Mouse (Mus musculus): Measurements from ENCODE around the gene Isy1. TPM values are rescaled to one million over a fixed set of nuclear protein-coding genes. Genes with fewer than 3 reads are reported as not detected.

Isy1 gene
- total RNA-seq, 2 experiments from 2014 or later = 46.9 to 106 TPM

DNA sequence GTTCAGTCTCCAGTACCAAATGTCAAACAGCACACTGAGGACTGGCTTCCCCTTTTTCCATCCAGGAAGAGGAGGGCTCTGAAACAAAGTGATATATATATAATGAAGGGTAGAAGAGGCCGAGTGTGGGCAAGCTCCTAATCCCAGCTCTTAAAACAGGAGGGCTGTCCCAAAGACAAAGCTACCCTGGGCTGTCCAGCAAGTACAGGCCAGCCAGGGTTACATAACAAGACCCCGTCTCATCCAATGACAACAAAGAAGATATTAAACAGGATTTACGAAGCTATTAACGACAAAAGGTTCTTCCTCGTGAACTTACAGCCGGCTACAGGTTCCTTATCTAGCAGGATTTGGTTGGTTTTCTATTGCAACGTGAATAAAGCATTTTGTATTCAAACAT is 33.7 kb downstream of the Isy1 start:
- no peak for DNase-seq

DNA sequence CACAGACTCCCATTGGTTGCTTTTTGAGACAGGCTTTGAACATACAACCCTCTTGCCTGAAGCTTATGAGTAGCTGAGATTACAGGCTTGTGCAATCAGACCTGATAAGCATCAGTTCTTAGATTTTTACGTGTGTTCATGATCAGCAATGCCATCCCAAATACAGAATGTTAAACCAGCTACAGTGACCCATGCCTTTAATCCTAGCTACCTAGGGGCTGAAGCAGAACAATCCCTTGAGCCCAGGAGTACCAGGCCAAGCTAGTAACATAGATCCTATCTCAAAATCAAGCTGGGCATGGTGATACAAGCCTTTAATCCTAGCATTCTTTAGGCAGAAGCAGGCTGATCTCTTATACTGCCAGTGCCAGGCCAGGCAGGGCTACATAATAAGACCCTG is 34.6 kb downstream of the Isy1 start:
- no peak for DNase-seq

- no peak for DNase-seq
Observed at GRCm38 (mm10) chr6:87802462-87802861, 36.1 kb downstream of the Isy1 start.

GRCm38 (mm10) chr6:87799576-87799975 is 39.0 kb downstream of the Isy1 start:
- DNase-seq = no peak

GRCm38 (mm10) chr6:87797321-87797720 is 41.3 kb downstream of the Isy1 start:
- peak in 1 of 2 experiments; percentile 24 for DNase-seq

DNA sequence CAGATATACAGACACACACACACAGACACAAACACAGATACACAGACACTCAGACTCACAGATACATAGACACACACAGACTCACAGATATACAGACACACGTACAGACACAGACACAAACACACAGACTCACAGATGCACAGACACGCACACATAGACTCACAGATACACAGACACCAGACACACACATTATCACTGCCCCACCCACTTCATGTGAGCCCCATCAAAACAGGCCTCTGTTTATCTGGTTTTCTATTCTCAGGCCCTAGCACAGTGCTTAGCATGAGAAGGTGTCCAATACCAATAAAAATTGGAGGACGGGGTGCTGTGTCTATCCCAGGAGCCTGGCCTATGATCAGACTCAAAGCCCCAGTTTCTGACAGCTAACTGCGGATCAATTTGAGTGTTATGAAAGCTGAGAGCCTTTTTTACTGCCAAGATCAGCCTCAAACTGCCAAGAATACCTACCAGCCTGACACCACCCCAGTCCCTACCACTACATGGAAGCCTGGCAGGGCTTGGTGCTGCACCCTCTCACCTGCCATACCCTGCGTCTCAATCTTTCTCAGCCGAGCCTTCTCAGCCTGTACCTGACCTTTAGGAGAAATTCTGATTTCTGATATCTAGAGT is 42.2 kb downstream of the Isy1 start:
- no peak for DNase-seq

- no peak for DNase-seq
Observed at GRCm38 (mm10) chr6:87795385-87796150, 43.0 kb downstream of the Isy1 start.

DNA sequence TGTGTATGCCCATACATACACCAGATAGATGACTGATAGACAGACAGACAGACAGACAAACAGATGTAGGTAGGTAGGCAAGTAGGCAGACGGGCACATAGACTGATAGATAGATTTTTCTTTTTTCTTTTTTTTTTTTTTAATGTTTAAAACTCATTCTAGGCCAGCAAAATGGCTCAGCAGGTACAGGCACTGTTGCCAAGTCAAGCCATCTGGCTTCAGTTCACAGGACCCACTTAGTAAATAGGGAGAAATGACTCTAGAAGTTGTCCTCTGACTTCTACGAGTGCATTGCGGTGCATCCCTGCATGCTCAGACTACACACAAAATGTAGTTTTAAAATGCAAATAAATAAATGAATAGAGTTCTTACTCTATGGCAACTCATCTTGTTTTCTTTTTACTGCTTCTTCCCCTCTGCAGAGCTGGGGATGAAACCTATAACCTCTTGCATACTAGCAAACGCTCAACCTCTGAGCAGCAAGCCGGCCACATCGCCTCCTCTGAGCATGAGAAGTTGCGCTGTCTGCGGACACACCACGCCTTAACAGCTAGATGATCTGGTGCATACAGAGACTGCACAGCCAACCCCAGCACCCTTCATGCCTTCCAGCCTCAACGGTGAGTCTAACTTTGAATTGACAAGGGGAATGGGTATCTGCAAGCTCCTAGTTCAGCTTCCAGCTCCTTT is 44.6 kb downstream of the Isy1 start:
- no peak for DNase-seq

GRCm38 (mm10) chr6:87791826-87792225 is 46.8 kb downstream of the Isy1 start:
- no peak for DNase-seq

- peak in 1 of 2 experiments; percentile 49 for DNase-seq
Observed at GRCm38 (mm10) chr6:87790779-87791480, 47.7 kb downstream of the Isy1 start.

GRCm38 (mm10) chr6:87789791-87790190 is 48.8 kb downstream of the Isy1 start:
- no peak for DNase-seq

DNA sequence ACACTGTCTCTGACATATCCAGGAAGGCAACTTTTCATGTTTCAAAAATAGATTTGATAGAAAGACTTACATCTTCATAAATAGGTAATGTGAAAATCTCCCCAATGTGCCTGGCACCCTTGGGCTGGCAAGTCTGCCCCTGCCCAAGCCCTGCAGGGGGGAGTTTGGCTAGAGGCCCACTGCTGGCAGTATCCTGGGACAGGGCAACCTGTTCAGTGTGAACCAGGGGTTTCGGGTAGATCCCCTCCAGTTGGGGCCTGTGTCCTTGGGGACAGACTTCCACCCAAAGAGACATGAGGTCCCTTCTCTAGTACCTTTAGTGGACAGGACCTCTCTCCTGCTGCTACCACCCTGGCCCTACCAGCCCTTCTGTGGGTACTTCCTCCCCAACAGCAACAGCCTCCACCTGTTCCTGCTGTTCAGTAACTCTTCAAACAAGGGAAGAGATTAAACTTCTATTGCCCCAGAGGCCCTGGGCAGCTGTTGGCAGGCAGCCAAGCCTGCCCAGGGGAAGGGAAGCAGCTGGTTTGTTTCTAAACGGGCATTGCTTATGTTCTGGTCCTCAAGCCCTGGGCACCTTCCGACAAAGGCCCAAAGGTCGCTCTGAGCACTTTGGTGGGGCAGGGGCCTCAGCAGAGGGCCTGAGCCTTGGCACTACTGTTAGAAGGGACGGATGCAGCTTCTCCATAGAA is 49.6 kb downstream of the Isy1 start:
- DNase-seq = peak; percentile 51 to 62

DNA sequence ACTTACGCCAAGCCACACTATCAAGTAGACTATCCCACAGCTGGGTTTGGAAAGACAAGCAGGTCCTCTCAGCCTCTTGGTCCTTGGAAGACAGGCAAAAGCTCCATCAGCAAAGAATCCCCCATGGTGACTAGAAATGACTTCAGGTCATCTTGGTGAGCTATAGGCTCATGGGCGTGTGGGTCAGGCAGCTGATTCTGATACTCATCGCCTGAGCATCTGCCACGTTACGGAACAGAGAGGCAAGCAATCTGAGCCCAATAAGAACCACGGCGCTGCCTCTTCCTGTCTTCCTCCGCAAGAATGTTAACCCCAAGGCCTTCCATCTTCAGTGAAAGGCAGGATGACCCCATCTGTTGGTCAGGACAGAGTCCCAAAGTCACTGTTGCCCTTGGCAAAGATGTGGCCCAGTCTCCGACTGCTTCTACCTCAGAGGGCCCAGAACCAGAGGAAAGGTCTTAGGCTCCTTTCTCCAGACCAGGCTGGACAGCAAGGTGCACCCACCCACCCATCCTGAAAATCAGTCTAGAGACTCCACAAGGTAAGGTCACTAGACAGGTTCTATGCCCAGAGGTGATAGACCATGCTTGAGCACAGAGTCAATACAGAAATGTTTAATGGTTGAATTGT is 50.2 kb downstream of the Isy1 start:
- DNase-seq = no peak

- DNase-seq = no peak
Observed at GRCm38 (mm10) chr6:87787108-87787890, 51.3 kb downstream of the Isy1 start.

GRCm38 (mm10) chr6:87786621-87787020 is 52.0 kb downstream of the Isy1 start:
- DNase-seq = no peak

DNA sequence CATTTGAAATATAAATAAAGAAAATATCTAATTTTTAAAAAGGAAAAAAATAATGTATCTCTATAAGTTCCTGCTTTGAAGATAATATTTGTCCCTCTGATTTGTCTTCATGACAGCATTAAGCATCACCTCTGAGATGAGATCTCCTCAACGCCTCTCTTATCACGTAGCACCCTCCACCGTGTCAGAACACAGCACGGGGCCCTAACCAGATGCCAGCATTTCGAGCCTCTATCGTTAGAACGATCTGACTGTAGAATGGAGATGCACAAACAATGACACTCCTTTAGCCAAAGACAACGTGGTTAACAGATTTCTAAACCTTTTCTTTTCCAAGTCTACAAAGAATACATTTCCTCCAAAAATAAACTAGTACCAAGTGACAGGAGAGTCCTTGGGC is 54.6 kb downstream of the Isy1 start:
- no peak for DNase-seq

- DNase-seq = no peak
Observed at GRCm38 (mm10) chr6:87780546-87781301, 57.9 kb downstream of the Isy1 start.

GRCm38 (mm10) chr6:87779174-87780165 is 59.1 kb downstream of the Isy1 start:
- DNase-seq = peak in 1 of 2 experiments; percentile 29
